Mouse (Mus musculus) neutrophil, adult 5-6 weeks (primary cell): ENCODE data around the gene Gm35315. TPM values are rescaled to one million over a fixed set of nuclear protein-coding genes. Genes with fewer than 3 reads are reported as not detected.
"Not testable (repeated sequence)": the region's sequence is repeated elsewhere in the genome, so short reads cannot be mapped to it uniquely, and the experiment has no call there.

Source experiments
- ATAC-seq: fragments of 151-379, 151-347 bp; 2 replicates; pipeline ENCODE4 v1.8.0; 2017; ENCODE audit warnings: mild to moderate bottlenecking, moderate TSS enrichment; ENCODE audit not compliant: insufficient number of reproducible peaks, poor library complexity, low FRiP score, severe bottlenecking; ENCODE audit errors: extremely low read depth
- total RNA-seq: library from RNA; stranded (forward); fragments of 200-1000 nt; gene quantifications from 2 replicates; pipeline ENCODE4 v1.2.3, GENCODE M21; 2017

The Gm35315 gene
- total RNA-seq, 1 experiment from 2014 or later, result 0.35 TPM

DNA sequence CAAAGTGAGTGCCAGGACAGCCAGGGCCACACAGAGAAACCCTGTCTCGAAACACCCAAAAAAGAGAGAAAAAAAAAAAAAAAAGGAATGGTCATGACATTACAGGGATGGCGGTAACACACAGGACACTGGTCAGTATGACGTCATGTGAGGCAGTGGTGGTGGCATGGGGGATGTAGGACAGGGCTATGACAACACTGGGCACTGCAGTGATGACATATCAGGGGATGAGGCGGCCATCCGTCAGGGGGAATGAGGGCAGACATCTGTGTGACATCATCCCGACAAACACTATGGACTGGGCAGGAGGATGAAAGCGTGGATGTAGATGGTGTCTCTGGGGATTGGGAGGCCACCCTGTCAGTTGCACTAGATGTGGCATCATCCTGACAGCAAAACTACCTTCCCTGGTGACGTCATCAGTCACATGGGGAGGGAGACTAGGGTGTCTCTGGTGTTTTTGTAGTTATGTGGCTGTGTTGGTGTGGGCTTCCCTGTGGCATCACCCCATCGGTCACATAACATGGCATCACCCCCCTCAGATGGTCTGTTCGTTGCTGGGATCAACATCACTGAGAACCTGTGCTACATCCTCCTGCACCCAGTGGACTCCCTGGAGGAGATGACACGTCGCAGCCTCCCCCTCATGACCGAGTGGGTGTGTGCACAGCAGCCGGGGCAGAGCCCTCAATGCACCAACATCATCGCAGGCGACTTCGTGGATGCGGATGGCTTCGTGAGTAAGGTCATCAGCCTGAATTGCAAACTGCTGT lies 8.8 kb upstream of the Gm35315 start:
- no peak for ATAC-seq

DNA sequence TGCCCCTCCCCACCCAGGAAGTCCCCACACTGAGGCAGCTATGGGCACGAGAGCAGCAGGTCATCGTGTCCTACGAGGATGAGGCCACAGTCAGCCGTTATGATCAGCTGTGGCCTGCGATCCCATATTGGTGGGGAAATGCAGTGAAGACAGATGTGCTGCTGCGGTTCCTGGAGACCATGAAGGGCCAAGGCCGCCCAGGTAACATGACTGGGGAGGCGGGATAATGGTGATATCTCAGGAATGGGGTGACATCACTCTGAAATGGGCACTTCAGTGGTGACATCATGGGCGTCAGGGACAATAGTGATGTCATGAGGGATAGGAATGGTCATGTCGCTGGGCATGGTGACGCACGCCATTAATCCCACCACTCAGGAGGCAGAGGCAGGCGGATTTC lies 8.2 kb upstream of the Gm35315 start:
- no peak for ATAC-seq

DNA sequence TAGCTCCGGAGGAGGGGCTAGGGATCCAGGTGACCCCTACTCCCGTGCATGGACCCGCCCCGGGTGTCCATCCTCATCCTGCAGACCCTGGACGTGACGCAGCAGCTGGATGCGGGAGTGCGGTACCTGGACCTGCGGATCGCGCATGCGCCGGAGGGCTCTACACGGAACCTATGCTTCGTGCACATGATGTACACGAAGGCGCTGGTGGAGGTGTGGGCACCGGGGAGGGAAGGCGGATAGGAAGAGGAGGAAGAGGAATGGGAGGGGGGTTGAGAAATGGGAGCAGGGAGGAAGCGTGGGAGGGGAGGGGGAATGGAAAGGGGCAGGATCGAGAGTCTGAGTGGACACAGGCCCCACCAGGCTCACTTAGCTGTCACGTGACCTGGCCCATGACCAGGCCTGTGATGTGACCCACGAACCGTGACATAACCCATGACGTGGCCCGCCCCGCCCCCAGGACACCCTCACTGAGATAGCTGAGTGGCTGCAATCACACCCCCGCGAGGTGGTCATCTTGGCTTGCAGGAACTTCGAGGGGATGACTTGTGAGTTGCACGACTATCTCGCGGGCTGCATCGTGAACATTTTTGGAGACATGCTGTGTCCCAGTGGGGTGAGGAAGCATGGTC lies 7.6 kb upstream of the Gm35315 start:
- 0 out of 2 replicates have a peak, but pooled peaks have one; percentile 14 for ATAC-seq

DNA sequence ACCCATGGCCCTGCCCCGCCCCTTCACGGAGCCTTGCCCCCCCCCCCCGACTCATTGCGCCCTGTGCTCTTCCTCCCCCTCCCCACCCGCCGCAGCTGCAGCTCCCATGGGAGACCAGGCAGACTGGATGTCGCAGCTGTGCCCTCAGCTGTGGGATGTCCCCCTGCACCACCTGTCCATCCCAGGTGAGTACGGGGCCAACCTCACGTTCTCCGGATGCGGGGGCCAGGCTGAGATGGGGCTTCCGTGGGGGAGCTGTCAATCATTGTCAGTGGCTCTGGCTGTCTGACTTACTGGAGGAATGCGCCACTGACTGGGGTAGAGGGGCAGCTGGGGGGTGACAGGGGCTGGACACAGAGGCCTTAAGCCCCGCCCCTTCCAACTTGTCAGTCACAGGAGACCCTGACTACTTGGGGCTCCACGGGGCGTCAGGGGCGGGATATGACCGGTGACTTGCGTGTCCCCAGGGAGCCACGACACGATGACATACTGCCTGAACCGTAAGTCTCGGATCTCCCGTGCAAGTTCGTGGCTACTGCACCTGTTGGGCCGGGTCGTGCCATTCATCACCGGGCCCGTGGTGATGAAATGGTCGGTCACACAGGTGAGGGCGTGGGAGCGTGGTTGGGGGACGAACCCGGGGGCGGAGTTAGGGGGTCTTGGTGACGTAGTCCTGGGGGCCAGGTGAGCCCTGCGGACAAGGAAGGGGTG lies 6.9 kb upstream of the Gm35315 start:
- peak; percentile 32; the same call in 1 of the 2 replicates for ATAC-seq

DNA sequence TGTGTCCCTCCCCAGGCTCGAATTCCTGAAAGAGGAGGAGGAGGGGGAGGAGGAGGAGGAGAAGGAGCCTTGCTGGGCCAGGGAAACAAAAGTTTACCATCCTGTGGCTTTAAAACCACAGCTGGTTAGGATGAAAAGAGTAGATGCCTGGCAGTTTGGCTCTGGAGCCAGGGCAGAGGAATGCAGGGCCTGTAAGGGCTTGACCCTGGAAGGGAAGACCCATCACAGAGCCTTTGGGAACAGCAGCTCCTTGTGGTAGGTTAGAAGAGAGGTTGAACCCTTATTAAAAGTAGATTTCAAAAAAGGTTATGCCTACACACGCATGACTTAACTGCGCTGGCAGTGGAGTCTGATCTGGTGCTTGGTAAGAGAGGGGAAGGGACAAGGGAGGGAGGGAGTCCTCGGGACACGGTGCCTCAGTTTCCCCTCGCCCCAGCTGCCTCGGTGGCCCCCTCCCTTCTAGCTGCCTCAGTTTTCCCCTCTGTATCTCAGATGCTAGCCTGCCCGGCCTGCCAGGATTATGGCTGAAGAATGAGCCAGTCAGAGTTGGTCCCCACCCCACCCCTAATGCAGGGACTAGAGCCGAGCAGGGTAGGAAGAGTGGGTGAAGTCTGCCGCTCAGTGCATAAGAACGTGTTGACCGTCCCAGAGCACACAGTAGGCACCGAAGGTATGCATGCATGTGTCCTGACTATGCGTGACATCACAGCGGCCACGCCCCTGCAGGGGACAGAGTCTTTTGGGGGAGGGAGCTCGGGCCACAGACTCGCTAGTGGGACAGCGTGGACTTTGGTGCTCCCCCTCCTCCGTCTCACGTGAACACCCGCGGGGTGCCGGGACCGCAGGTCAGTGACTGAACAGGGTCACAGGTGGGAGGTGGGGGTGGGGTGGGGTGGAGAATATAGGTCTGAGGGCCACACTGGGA lies 5.7 kb upstream of the Gm35315 start, which contains the start of gene Plcxd1:
Plcxd1 (plus strand) TSS at position 314 of the 925 bp plus-strand sequence.
- ATAC-seq, result no peak

DNA sequence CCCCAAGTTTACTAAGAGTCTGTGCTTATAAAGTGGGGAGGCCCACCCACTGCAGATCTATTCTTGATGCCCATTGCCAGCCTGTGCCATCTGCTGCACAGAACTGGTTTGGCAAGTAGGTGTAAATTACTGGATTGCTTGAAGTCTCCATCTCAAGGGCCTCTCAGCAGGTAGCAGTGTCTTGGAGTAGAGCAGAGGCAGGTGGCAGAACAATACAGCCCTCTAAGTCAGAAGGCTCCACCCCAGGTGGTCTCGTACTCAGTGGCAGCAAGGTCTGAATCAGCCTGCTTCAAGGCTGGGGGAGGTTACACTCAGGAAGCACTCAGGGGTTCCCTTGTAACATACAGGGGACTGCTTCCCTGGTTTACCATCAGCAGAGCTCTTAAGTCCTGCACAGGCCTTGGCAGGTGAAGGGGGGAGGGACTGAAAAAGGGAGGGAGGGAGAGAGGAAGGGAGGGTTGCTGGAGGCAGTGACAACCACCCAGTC lies 4.8 kb upstream of the Gm35315 start:
- ATAC-seq, result no peak

DNA sequence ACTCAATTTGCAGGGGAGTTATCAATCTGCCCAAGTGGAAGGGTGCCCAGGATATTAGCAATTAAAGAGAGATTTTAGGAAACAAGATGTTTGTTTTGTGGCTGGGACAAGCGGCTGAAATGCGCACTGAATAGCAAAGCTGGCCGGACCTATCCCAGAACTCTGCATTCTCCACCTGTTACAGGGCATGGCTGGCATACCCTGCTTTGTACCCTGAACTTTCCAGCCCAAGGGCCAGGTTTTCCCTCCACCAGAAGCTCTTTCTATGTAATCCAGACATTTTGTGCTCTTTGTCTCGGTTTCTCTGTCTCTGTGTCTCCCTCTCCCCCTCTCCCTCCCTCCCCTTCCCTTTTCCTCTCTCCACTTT lies 610 bp upstream of the Gm35315 start:
- ATAC-seq, result no peak

DNA sequence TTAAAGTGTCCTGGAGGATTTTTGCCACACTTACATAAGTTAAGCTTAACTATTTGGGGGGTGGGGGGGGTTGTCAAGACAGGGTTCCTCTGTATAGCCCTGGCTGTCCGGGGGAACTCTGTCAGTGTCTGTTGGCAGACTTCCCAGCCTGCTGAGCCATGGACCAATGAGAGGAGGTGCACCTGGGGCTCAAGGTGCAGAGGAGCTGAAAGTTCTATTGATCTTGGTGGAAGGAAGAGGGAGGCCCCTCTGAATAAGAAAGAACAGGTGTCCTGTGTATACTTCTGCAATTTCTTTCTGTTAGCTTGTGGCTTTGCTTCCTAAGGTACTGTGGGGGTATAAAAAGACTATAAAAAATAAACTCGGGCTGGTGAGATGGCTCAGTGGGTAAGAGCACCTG lies 2.7 kb downstream of the Gm35315 start:
- ATAC-seq, result no peak

DNA sequence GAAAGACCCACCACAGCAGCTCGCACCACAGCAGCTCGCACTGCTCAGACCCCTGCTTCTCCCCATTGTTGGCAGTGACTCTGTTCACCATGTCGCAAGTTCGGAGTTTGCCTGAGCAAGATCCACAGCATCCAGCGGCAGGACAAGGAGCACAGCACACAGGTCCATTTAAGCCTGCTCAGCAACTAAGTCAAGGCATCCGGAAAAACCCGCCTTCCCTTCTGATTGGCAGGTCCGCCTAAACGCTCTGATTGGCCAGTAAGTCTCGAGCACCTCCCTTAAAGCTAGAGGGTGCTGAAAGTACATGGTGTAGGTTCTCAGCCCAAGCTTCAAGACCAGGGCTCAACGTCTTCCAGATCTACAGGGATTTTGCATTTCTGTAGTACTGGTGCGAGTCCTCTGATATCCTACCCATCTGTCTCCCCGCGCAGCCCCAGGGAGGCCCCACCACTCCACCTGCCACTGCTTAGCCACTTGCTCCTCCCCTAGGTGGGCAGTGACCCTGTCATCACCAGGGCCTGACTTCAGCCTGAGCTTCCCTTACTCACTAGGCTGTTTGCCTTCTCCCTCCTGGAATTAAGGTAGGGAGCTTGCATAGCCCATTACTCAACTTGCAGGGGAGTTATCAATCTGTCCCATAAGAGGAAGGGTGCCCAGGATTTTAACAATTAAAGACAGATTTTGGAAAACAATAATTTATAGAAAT lies 7.9 kb downstream of the Gm35315 start:
- ATAC-seq, result no peak

DNA sequence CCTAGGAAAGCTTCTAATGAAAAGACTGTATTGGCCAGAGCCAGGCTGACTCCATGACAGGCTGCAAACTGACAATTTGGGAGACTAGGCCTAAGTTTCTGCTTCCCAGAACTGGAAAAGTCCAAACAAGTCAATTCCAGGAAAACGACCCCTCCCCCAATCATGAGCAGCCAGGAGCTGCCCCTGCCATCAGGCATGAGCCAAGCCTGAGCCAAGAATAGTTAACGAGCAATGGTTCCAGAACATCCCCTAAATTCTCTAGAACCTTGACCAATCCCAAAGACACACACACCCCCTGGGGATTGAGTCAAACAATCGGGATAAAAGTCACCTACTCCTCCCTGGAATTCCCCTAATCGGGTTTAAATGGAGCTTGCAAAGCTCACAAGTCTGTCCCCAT lies 11.3 kb downstream of the Gm35315 start:
- ATAC-seq, result no peak

DNA sequence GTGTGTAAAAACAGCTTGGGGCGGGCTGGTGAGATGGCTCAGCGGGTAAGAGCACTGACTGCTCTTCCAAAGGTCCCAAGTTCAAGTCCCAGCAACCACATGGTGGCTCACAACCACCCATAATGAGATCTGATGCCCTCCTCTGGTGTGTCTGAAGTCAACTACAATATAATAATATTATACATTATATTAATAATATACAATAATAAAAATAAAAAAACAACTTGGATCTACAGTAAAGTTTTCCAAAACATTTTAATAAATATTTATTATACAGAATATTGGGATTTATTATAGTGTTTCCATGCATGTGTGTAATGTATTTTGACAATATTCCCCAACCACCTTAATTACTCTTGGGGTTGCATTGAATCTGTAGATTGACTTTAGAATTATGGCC lies 21.8 kb downstream of the Gm35315 start, which contains the start of gene Gm17655:
Gm17655 (minus strand) TSS at position 101 of the 400 bp plus-strand sequence.
- not testable (repeated sequence) for ATAC-seq

DNA sequence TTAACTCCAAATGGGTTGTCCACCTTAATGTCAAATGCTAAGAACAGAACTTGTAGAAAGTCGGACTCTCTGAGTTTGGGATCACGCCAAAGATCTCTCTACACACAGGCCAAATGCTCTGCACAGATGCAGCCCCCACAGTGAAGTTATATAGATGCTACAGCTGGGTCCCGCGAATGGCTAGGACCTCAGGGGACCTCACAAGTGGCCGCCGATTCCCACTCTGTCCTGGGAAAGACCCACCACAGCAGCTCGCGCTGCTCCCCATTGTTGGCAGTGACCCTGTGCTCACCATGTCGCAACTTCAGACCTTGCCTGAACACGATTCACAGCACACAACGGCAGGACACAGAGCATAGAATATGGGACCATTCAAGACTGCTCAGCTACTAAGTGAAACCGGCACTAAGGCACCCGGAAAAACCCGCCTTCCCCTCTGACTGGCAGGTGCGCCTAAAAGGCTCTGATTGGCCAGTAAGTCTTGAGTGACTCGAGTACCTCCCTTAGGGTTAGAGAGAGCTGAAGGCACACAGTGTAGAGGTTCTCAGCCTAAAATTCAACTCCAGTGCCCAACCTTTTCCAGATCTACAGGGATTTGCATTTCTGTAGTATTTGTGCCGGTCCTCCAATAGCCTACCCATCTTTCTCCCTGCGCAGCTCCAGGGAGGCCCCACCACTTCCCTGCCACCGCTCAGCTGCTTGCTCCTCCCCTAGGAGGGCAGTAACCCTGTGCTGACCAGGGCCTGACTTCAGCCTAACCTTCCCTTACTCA lies 36.4 kb downstream of the Gm35315 start:
- ATAC-seq, result peak; percentile 98

Other genes starting within 250 kb of the Gm35315 start
- gene Gm15446, start 171.0 kb downstream of the Gm35315 start, total RNA-seq, result 21.0 and 65.9 TPM in 2 replicates
- 40.5 and 42.5 TPM in 2 replicates for gene Zfp932, start 97.9 kb downstream of the Gm35315 start, total RNA-seq
- 13.4 and 16.5 TPM in 2 replicates for gene Gm17655, start 21.9 kb downstream of the Gm35315 start, total RNA-seq
- 0.12 and 0.49 TPM in 2 replicates for gene Plcxd1, start 5.5 kb upstream of the Gm35315 start, total RNA-seq
- 47.6 and 54.1 TPM in 2 replicates for gene Gtpbp6, start 13.8 kb upstream of the Gm35315 start, total RNA-seq
- 8.1 and 10.4 TPM in 2 replicates for gene Zfp605, start 15.7 kb upstream of the Gm35315 start, total RNA-seq
- 111 and 115 TPM in 2 replicates for gene Chfr, start 41.4 kb upstream of the Gm35315 start, total RNA-seq
- gene Golga3, start 82.3 kb upstream of the Gm35315 start, total RNA-seq, result 40.0 and 46.7 TPM in 2 replicates
- 75.8 and 96.5 TPM in 2 replicates for gene Ankle2, start 136.6 kb upstream of the Gm35315 start, total RNA-seq
- gene Pgam5, start 175.5 kb upstream of the Gm35315 start, total RNA-seq, result 29.3 and 32.0 TPM in 2 replicates
- 1.4 and 2.3 TPM in 2 replicates for gene Pxmp2, start 191.8 kb upstream of the Gm35315 start, total RNA-seq
- gene Pole, start 191.9 kb upstream of the Gm35315 start, total RNA-seq, result 3.9 and 6.1 TPM in 2 replicates
- not detected in 2 replicates for gene P2rx2, start 248.8 kb upstream of the Gm35315 start, total RNA-seq